Mouse (Mus musculus) E14TG2a.4 (cell line): ENCODE data around the gene Mia.

Source experiments
- CTCF ChIP-seq: conservative IDR thresholded peaks from 2 replicates; pipeline ENCODE4 v1.5.1; 2014; ENCODE audit warnings: low read length
- NANOG ChIP-seq: IDR thresholded peaks from 2 replicates; pipeline ENCODE4 v1.6.1; 2014; ENCODE audit warnings: borderline replicate concordance, low read length, mixed read lengths
- POU5F1 ChIP-seq: IDR thresholded peaks from 2 replicates; pipeline ENCODE4 v1.6.1; 2014; ENCODE audit warnings: low read length, borderline replicate concordance

GRCm38 (mm10) chr7:27182498-27182897, 1.5 kb upstream of the Mia start:
- TF ChIP-seq CTCF: no peak
- no peak for TF ChIP-seq POU5F1
- TF ChIP-seq NANOG: no peak
